Mouse (Mus musculus): Measurements from ENCODE around the gene Acss1.
A peak's percentile ranks its signal among the peaks of the same experiment; 100 is the strongest.

Gene Acss1

DNA sequence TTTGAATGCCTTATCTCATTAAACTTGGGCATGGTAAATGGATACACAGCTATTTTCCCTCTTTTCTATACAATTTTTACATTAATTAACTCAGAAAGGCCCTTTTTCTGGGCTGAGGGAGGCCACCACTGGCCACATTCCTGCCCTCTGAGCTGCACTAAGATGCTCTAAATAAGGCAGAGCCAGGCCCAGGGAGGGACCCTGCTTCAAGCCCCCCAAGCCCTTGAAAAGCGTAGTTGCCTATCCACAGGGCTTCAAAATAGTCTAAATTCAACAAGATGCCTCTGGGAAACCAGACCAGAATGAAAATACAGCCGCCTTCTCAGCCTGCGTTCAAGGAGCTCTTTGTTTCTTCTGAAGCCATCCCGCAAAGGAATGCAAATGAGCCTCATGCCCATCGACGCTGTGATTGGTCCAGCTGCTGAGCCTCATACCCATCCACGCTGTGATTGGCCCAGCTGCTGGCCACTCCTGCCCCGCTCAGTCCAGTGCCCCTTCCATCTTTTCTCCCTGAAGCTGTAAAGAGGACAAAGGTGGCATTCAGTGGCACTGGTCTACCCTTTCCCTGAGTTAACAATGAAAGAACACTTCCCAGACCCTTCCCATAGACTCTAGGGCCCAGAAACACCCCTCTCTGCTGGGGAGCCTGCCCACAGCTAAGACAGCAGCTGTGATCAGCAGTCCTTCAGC lies 24.4 kb downstream of the Acss1 start:
- DNase-seq (ENCODE audit: inconsistent age in 2 of 2, low spot score in 1 of 2): no peak

DNA sequence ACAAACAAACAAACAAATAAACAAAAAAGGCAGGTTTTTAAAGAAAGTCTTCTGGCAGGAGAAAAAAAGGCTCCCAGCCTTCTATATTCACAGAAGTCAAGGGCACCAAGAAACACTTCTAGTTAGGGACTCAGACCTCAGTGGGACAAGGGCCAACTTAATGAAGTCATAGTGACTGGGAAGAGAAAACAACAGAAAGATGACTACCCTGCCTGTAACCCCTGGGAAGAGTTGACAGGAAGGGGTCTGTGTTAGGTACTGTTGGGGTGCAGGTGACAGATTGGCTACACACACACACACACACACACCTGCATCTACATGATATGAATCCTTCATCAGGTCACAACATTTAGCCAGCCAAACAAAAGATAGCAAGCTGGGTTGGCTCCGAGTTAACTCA lies 25.1 kb downstream of the Acss1 start:
- peak; percentile 30 to 81 for DNase-seq (ENCODE audit: inconsistent age in 2 of 2, low spot score in 1 of 2)

DNA sequence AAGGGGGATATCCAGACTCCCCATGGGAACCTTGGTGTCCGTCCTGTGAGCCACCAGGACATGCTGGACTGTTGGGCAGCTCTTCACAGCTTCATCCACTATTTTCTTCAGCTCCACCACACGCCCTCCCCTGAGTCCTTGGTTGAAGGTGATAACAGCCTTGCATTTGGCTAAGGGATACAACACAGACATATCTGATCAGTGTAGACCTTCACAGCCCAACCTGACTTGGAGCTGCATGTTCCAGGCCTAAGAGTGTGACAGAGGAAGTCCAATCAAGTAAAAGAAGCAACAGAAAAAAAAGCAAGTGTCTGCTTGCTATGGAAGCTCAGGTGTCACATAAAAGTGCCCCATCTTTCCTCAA lies 29.9 kb downstream of the Acss1 start:
- DNase-seq (ENCODE audit: inconsistent age in 2 of 2, low spot score in 1 of 2): no peak

DNA sequence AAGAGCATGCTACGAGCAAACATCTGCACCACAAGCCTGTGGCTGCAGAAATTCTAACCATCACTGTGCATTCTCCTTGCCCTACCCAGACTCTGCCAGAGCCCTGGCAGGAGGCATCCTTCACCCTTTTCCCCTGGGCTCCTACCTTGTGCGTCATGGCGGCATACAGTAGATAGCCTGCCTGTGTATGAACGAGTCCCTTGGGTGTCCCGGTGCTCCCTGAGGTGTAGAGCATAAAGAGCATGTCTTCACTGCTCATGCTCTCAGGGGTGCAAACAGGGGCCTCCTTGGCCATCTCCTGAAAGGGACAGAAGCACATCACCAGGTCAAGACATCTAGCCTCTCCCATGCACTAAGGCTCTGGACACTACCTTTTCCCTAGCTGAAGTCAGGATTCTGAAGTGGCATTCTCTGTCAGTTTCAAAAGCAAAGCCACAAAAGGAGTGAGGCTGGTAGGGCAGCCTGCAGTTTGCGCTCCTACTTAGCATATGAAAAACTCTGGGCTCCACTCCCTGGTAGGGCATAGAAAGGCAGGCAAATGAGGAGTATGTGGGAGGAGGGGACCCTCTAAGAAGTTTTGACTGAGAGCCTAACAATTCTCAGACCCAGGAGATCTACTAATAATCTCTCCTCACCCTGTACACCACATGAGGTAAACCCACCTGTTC lies 30.5 kb downstream of the Acss1 start:
- no peak for DNase-seq (ENCODE audit: inconsistent age in 2 of 2, low spot score in 1 of 2)

DNA sequence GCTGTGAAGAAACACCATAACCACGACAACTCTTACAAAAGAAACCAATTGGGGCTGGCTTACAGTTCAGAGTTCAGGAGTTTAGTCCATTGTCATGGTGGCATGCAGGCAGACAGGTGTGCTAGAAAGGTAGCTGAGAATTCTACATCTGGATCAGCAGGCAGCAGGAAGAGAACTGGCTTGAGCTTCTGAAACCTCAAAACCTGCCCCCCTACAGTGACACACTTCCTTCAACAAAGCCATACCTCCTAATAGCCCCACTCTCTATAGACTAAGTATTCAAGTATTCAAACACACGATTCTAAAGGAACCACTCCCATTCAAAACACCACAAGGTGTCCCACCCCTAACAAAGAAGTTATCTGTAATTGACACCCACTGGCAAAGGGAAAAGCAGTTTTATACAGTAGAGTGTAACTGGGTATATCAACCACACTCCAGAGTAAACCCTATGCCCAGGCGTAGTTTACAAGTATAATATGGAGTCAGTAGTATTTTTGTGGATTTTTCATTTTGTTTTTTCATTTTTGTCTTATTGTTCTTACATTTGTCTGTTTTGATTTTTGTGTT lies 32.3 kb downstream of the Acss1 start:
- no peak for DNase-seq (ENCODE audit: inconsistent age in 2 of 2, low spot score in 1 of 2)

DNA sequence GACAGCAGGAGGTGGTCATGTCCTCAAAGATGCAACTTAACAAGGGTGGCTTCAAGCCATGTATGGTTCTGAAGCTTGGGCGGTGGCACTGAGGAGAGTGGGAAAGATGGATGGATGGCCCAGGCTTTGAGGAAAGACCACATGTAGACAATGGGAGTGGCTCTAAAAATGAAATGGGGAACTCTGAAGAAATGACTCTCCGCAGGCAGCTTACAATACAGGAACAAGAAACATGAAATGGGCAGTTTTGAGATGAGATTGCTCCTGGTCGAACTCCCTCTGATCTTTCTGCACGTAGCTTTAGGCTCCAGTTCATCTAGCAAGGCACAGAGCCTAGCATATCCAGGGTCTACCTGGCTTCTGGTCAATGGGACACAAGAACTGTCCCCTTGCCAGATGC lies 39.0 kb downstream of the Acss1 start:
- DNase-seq (ENCODE audit: inconsistent age in 2 of 2, low spot score in 1 of 2): no peak

DNA sequence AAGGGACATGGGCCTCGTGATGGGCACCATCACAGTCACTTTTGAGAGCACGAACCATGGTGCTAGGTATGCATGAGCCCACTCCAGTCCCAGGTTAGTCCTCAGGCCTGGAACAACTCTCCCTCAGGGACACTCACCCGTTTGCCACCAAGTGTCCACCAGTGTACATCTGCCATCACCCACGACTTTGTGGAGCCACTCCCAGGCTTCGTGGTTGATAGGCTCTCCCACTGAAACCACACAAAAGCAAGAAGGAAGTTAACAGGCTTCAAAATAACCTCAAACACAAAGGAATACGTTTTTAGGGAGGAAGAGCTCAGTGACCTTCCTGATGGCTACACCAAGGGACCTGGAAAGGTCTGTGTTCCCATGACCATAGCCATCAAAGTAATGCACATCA lies 41.2 kb downstream of the Acss1 start:
- no peak for DNase-seq (ENCODE audit: inconsistent age in 2 of 2, low spot score in 1 of 2)

DNA sequence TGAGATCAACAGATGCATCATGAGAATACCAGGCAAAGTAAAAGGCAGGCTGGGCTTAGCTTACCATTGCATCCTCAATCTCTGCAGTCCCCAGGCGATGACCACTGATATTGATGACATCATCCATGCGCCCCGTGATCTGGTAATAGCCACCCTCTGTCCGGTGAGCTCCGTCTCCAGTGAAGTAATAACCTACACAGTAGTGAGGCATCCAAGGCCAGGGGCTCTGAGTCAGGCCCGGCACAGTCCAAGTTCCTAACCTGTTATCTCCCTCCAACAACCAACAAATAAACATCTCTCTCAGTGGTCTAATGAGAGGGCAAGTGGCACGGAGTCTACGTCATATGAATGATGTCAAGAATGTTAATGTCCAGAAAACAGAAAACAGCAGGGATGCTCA lies 43.4 kb downstream of the Acss1 start:
- DNase-seq (ENCODE audit: inconsistent age in 2 of 2, low spot score in 1 of 2): peak; percentile 68 to 79

DNA sequence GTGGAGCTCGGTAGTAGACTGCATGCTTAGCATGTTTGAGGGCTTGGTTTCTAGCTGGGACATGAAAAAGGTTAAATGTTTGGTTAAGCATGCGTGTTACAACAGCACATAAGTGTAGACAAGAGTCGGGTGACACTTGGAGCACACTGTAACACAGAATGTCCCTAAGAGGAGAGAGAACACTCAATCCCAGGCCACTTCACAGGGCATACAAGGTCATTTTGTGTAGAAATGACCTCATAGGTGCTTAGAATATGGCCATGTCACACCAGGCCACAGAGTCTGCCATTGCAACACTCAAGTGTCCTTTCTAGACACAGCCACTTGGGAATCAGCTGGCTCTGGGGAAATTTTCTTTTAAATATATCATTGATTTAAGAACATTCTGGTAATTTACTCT lies 44.3 kb downstream of the Acss1 start:
- DNase-seq (ENCODE audit: inconsistent age in 2 of 2, low spot score in 1 of 2): no peak

DNA sequence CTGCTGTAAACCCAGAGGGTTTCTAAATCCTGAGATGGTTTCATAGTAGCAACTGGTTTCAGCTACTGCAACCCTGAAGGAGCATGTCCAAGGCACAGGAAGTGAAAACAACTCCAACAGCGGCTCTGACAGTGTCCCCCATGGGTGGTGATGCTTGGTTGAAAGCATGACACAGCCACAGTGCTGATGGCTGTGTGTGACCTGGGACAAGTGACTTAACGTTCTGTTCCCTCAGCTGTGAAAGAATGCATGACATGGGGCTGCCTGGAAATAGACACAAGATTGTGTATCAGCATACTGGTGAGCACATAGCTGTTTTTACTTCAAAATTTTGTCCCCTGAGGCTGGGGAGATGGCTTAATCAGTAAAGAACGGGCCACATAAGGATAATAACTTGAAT lies 46.6 kb downstream of the Acss1 start:
- DNase-seq (ENCODE audit: inconsistent age in 2 of 2, low spot score in 1 of 2): no peak

DNA sequence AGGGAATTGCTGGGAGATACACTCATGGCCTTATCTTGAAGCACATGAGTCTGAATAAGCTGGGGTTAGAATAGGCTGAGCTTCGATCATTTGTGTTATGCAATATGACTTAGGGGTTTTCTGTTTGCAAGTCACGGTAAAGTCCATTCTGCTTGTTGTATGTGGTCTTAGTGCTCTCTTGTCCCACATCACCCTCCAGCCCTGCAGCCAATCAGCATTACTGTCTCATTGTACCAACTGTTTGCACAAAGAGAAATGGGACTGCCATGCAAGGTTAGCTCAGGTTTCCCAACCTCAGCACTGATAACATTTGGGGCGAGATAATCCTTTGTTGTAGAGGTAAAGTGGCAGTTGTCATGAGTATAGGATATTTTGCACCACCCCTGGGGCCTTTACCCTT lies 58.2 kb downstream of the Acss1 start:
- DNase-seq (ENCODE audit: inconsistent age in 2 of 2, low spot score in 1 of 2): no peak

DNA sequence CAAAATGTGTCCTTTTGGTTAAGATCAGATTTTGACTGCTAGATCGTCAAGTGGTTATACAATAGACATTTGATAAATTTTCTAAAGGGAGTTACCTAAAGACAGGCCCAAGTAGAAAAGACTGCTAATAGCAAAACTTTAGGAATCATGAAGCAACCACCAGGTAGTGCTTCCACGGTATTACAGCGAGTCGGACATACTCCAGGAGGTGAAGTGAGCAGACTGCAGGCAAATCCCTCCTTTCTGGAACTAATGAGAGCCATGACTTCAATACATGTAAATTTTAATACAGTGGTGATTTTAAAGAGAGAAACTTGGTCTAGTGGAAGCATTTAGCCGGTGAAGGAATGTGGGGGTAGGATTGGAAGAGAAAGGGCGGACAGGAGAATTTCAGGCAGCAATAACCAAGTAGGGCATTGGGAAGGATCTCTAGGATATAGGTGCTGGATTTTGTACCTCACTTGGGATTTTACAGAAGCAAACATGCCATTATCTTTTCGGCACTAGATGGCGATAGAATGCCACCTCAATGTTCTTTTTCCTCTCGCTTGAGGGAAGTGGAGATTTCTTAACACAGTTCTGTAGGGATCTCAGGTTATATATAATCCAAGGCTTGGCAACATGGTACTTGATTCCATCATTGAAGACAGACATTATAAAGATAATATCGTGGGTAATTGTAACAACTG lies 59.3 kb downstream of the Acss1 start:
- DNase-seq (ENCODE audit: inconsistent age in 2 of 2, low spot score in 1 of 2): peak; percentile 55 to 91

DNA sequence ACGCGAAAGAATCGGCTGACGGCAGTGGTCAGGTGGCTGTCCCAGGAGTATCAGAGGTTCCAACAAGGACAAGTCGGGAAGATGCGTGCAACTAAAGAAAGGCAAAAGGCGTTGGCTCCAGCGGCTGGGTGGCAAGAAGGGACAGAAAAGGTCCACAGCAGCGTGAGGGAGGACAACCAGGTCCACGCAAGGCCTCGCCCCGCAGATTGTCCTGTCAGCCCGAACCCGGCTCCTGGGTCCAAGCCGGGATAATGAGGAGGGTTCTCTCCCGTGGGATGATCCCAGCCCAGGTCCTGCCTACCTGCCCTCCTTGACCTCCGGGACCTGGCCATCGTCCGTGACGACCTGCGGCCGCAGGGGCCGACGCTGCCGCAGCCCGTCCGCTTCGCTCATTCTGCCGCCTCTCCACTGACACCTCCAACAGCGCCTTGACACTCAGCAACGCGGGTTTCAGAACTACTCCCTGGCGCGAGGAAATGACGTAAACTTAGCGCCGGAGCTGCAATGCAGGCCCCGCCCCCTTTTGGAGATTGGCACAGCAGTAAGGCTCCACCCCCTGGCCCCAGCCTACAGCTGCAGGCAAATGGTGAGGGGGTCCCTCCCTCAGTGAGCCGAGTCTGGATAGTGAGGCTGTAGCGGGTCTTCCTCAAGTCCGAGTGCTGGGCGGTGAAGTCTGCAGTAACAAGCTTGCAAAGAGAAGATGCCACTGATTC lies 60.1 kb downstream of the Acss1 start, which contains the start of gene Apmap:
Gene Apmap (minus strand): TSS at position 481 of the 713 bp plus-strand sequence.
- peak; percentile 97 to 99 for DNase-seq (ENCODE audit: inconsistent age in 2 of 2, low spot score in 1 of 2)

DNA sequence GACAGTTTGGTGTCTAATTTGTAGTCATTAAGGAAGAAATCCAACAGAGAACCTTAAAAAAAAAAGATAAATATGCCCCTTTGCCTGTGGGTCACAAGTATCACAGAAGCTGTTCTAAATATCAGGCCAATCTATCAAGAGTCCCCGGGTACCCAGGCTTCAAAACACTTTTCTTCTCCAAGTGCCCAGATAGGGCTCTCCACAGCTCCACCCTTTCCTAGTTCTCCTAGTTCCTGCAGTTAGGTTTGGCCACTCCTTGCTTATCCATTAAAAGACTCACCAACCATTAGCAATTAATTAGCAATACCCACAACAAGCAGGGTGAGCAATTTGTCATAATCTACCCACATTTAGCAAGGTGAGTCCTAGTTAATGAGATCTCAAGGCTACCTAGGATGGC lies 61.2 kb downstream of the Acss1 start:
- no peak for DNase-seq (ENCODE audit: inconsistent age in 2 of 2, low spot score in 1 of 2)

DNA sequence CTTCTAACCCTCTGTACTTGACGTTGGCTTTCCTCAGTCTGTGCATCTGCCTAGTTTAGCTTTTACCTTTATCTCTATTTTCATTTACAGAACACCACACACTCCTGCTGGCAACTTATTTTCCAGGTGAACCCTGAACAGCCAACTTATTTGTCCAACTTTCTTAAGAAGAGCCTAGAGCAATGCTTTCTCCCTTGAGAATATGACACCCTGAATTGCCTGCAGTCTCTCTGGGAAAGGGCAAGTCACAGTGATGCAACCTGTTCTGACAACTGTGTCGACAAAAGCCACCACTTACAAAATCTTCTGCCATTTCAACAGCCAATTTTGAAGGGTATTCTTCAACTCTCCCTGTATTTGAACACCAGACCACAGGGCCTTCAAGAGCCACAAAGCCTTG lies 63.5 kb downstream of the Acss1 start:
- DNase-seq (ENCODE audit: inconsistent age in 2 of 2, low spot score in 1 of 2): peak in 1 of 2 experiments; percentile 38

DNA sequence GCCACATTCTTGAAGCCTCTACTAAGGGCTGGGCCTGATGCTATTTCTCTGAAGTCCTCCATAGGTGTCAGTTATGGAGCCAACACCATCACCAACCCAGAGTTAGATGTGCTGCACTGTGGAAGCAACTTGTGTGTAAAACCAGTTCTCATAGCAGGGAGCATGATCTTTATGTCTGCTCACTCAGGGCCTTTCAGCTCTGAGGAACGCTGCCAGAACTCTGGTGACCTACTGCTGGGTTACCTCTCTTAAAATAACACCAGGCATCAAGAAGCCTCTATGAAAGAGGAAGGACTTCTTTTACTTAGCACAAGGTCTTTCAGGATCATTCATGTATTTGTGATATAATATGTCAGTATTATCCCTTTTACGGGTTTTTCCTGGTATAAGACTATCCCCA lies 66.1 kb downstream of the Acss1 start:
- DNase-seq (ENCODE audit: inconsistent age in 2 of 2, low spot score in 1 of 2): no peak

DNA sequence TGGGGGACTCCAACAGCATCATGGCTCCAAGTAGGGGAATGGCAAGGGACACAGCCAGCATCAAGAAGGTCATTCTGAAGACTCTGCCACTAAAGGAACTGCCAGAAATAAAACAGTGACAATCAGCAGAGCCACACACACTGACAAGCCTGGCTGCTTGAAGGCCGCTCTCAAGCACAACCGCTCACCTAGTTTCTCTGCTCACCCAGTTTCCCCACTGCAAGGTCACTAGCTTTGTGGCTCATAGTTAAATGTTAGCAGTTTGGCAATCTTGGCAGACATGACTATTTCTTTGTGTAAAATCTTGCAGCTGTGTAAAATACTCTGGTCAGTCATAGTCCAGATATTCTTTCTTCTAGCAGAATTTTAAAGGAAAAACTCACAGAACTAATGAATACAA lies 68.0 kb downstream of the Acss1 start:
- peak; percentile 51 to 81 for DNase-seq (ENCODE audit: inconsistent age in 2 of 2, low spot score in 1 of 2)

DNA sequence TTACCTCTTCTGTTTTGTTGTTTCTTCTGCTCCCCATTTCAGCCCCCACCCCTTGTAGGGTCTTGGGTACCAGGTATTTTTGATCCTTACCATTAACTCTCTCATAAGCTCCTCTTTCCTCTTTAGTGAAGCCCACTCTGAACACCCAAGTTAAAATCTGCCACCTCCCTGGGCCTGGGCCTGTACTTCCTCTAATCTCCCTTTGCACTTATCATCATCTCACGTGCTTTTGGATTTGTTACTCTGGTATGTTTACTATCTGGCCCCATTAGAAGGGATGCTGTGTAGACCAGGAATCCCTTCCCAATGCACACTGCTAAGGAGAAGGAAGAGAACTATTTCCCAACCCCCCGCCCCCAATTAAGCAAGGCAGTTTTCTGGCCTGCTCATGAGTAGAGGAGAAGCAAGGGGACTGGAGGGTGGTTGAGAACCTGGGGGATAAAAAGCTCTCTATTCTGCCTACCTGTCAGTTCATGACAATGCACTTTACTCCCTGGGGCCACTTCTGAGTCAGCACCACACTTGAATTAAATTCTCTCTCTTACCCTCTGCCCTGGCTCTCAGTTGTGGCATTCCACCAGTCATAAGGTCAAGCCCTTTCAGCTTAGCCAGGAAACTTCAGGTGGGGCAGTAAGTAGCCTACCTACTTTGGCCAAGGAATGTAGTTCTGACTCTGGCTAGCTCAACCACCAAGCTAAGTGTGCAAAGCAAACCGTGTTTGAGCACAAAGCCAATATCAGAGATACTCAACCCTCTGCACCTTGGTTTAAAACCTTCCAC lies 72.7 kb downstream of the Acss1 start:
- no peak for DNase-seq (ENCODE audit: inconsistent age in 2 of 2, low spot score in 1 of 2)

DNA sequence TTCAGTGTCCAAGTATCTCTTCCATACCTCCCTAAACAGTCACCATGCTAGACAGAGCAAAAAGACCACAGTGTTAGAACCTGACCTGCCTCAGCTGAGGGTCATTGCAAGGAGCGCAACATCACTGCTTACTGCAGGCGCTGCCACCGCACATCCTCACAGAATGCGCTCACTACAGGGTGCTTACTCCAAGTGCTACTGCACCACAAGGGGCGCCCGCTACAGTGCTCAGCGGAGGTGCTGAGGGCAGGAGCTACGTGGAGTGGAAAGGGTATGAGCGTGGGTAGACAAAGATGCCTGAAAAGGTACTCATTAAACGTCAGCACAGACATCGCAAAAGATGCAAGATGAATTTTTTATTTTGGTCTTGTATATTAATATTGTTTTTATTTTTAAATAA lies 79.2 kb downstream of the Acss1 start:
- DNase-seq (ENCODE audit: inconsistent age in 2 of 2, low spot score in 1 of 2): no peak

DNA sequence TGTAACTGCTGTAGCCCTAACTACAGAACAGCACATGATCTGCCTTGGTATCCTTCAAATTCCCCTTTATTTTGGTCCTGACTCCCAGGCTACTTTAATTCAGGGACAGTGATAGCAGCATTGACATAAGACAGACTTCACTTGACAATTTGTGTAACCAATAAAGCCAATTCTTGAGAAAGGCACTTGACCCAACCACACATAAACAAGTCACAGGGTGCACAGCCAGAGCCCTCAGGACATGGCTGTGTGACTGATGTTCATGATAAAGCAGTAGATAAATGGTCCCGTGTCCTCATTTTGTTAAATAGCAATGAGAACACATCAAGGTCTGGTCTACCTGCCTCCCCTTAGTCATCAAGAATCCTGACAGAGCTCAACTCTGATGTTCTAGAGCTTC lies 88.7 kb downstream of the Acss1 start:
- DNase-seq (ENCODE audit: inconsistent age in 2 of 2, low spot score in 1 of 2): no peak

DNA sequence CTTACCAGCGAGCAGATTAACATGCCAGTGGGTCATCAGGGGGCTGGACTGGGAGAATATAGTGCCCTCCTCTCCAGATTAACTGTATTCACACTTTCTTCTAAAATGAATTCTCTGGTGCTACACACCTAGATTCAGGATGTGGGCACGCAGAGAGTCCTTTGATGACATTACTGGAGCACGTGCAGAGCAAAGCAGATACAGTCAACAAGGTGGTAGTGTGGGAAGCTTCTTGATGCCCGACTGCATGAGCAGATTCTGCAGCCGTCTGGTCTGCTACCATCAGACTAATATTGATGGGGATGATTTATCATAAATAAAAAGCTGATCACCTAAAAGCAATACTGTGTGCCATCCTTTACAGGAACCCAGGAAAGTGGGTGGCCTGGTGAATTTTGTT lies 89.7 kb downstream of the Acss1 start:
- no peak for DNase-seq (ENCODE audit: inconsistent age in 2 of 2, low spot score in 1 of 2)

Measured in adrenal gland, adult (tissue).